Mouse (Mus musculus): ENCODE measurements at regions not wholly inside any gene's neighbourhood (a gene's known extent, or its start where the extent isn't known, plus 50 kb on each side); places are given as distances from the start of the nearest gene placed in this dataset.

- TF ChIP-seq CTCF (IDR thresholded peaks at IDR 0.05; ENCODE audit: low read depth), result no peak
- TF ChIP-seq EP300 (IDR thresholded peaks at IDR 0.05; ENCODE audit: low read depth), result no peak
Observed at GRCm38 (mm10) chr8:10712118-10712689, 296.1 kb downstream of the Irs2 start.
